Mouse (Mus musculus) heart, postnatal 0 days (tissue): Measurements from ENCODE around the gene Sebox.

Source experiments
- CTCF ChIP-seq: IDR thresholded peaks from 2 replicates; pipeline ENCODE4 v1.5.1; 2016; ENCODE audit warnings: antibody characterized with exemption, control low read depth, low read depth
- EP300 ChIP-seq: IDR thresholded peaks from 2 replicates; pipeline ENCODE4 v1.6.1; 2016; ENCODE audit warnings: antibody characterized with exemption, low read depth

DNA sequence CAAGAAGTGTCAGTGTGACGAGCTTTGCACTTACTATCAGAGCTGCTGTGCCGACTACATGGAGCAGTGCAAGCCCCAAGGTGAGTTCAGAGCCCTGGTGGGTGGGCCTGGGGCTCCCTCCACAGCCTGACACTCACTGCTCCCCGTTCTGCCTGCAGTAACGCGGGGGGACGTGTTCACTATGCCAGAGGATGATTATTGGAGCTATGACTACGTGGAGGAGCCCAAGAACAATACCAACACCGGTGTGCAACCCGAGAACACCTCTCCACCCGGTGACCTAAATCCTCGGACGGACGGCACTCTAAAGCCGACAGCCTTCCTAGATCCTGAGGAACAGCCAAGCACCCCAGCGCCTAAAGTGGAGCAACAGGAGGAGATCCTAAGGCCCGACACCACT is 3.7 kb upstream of the Sebox start:
- TF ChIP-seq CTCF, result no peak
- TF ChIP-seq EP300, result no peak
